Mouse (Mus musculus) layer of hippocampus, adult 9-10 months (tissue): ENCODE data around the gene March1.

Experiments used
- DNase-seq: peaks from one replicate; pipeline ENCODE4 v3.0.0; 2022; ENCODE audit warnings: low spot score

The March1 gene

GRCm38 (mm10) chr8:65987665-65988064, 370.0 kb downstream of the March1 start:
- no peak for DNase-seq

DNA sequence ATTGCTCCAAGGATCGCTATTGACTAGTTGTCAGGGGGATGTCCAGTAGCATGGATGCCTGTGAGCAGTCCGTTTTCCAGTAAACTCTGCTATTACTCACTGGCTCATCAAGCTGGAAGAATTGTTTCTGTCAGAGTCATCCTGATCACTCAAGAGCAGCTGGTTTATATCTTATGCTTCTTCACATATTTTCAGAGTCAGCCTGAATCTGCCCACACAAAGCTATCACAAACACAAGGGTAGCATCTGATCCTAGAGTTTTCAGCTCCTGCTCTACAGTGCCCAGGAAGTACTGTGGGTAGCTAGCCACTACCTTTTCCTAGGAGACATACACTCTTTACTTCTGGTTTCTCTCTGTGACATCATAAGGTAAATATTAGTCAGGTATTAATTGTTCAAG, 405.1 kb downstream of the March1 start:
- no peak for DNase-seq

- DNase-seq: no peak
These were observed 416.0 kb downstream of the March1 start for GRCm38 (mm10) chr8:66033651-66034050.

DNA sequence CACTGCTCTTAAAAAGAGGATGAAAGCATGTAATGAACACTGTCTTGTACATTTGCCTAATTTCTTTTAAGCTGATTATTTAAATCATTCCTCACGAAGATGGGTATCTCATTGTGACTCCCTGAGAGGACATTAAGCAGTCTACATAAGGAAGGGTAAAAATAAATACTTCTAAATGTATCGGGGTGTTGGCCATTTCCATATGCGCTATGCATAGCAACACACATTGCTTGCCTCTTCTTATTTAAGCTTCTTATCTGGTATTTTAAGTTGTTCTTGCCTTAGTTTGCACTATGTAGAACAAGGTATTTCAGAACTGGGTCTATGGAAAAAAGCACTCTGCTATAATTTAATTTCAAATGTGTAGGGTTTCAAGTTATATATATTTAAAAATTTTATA, 416.7 kb downstream of the March1 start:
- no peak for DNase-seq

GRCm38 (mm10) chr8:66094152-66094551, 476.5 kb downstream of the March1 start:
- no peak for DNase-seq

GRCm38 (mm10) chr8:66098148-66098547, 480.4 kb downstream of the March1 start:
- no peak for DNase-seq

DNA sequence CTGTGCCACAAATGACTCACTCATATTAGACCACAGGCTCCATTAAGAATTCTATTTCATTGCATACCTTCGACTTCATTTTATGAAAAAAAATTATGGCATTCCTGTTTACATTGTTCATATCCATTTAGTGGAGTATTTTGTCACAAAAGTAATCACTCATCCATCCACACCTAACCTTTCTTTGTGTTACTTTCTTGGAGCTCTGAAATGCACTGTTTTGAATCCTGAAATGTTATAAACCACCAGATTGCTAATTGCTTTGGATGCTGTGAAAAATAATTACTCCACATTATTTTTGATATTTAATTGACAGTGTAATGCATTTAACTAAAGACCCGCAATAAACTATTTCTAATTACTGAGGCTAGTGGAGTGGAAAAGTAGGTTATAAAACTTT, 501.6 kb downstream of the March1 start:
- no peak for DNase-seq

DNA sequence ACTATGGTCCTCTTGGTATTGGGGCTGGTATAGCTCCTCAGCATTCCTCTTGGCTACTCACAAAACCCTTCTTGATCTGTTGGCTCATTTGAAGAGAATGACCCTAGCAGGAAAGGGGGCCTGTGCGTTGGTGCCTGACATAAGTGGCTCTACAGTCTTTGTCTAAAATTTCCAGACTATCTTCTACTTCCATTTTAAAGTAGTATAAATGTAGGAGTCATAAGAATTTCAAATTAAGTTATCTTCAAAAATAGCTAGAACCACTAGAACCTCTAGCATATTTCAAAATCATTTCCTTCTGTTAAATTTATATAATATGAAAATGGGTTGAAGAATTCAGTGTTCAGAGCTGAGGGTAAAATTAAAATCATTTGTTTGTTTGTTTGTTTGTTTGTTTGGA, 541.9 kb downstream of the March1 start:
- no peak for DNase-seq

DNA sequence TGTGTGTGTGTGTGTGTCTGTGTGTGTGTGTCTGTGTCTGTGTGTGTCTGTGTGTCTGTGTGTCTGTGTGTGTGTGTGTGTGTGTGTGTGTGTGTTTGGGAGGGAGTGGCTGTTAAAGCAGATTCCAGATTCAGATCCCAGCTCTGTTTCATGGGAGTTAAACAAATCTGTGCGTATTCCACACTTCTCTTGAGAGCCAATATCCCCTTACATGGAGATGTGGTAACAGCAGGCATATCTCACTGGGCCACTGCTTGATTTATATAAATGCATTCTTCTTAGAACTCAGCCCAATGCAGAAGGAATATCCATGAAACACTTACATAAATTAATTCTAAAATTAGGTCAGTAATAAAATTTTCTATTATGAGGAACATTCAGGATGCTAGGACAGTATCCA, 549.1 kb downstream of the March1 start:
- no peak for DNase-seq

GRCm38 (mm10) chr8:66167405-66168173, 549.9 kb downstream of the March1 start:
- DNase-seq: no peak

GRCm38 (mm10) chr8:66179336-66179735, 561.6 kb downstream of the March1 start:
- no peak for DNase-seq

GRCm38 (mm10) chr8:66181265-66181664, 563.6 kb downstream of the March1 start:
- DNase-seq: no peak

DNA sequence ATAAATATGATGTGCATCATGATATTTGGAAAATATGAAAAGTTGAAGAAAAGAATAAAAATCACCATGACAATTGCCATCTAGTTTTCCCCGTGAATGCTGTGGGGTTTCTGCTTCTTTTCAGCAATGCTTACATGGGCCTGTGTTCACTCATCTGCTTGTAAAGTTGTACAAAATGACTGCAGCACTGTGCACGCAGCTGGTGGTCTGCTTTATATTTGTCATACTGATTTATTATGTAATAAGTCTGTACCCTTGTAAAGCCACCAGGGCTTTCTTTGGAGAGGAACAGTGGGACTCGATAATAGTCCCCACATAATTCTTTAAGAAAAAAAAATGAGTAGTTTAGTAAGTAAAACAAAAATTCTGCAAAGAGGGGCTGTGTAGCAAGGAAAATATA, 564.6 kb downstream of the March1 start:
- no peak for DNase-seq

DNA sequence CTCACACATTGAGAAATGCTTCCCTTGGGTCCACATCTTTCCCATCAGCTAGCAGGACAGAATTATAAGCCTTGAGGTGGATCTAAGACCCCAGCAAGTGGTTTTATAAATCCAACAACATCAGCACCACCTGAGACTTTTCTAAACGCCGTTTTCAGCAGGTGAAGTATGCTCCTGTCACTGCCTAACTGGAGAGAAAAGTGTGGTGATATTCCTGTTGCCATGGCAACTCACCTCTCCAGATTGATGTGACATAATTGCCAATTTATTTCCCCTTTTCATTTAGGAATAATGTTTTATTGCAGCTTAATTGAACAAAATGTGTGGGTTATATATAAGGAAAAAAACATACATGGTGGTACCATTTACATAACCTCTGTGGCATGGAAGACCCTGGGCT, 565.8 kb downstream of the March1 start:
- DNase-seq: peak; percentile 24

DNA sequence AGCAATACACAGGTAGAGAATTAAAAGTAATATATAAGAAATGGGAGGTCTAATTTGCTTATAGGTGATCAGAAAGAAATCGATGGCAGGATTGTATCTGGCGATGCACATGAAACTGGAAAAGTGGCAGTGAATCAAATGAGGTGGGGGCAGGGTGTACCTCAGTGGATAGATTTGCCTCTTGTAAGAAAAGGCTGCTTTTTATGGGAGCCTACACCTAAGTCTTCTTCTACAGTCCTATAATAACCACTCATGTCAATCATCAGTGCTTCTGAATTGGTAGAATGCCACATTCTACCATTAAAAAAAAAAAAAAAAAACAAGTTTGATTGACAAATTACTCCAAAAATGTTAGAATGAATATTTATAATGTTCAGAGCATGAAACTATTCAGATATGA, 567.5 kb downstream of the March1 start:
- DNase-seq: no peak

- DNase-seq: no peak
These were observed 576.7 kb downstream of the March1 start for GRCm38 (mm10) chr8:66194416-66194815.

- DNase-seq: no peak
These were observed 582.5 kb downstream of the March1 start for GRCm38 (mm10) chr8:66200169-66200568.

DNA sequence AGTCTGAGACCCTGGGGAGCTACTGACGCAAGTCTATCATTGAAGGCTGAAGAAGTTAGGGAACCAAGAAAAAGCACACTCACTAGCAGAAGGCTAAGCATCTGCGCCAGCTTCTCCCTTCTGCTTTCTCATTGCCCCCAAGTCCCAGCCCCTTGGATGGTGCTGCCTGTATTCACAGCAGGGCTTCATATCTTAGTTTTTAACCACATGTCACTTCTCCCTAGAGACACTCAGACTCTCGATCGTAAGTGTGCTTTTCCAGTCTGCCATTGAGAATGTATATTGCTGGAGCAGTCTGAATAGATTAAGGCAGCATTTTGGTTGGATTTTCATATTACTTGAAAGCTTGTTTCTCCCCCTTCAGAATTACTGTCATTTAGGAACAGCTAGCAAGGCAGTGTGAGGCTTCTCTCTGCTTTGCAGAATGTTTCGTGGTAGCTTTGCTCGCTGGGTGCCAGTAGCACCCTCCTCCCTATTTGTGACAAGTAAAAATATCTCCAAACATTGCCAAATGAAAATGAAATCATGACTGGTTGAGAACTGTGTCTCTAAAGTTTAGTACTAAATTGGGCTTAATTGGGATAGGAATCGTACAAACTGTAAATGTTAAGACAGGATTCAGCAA, 586.2 kb downstream of the March1 start:
- no peak for DNase-seq

- no peak for DNase-seq
These were observed 591.9 kb downstream of the March1 start for GRCm38 (mm10) chr8:66209553-66209952.

DNA sequence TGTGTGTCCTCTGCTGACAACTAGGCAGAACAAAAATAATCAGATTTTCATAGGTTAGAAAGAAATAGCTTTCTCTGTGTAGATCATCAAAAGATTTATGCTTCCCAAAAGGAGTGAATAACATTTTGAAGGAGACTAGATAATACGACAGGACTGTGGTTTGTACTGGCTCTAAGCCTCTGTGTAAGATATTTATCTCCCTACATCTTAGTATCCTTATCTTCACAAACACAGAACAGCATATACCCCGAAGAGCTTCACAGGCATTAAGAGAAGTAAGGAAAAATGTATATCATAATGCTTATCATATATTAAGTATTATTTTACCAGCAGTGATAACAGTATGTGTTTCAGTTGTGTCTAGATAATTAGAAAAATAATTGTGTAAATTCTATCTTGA, 592.6 kb downstream of the March1 start:
- no peak for DNase-seq

DNA sequence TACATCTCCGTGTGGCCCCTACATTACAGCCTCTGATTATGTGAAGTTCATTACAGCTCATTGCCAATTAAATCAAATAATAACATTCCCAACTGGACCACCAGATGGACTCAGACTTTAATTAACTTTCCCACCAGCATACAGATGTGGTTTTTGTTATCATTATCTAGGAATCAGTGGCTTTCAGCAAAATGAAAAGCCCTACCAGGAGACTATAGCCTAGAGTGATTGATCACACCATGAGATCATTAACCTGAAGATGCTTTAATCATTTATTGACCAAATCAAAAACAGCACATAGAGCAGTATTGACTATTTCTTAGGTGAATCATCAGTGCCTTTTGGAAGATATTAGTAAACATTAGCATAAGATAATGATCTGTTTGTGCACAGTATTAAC, 602.3 kb downstream of the March1 start:
- DNase-seq: no peak

DNA sequence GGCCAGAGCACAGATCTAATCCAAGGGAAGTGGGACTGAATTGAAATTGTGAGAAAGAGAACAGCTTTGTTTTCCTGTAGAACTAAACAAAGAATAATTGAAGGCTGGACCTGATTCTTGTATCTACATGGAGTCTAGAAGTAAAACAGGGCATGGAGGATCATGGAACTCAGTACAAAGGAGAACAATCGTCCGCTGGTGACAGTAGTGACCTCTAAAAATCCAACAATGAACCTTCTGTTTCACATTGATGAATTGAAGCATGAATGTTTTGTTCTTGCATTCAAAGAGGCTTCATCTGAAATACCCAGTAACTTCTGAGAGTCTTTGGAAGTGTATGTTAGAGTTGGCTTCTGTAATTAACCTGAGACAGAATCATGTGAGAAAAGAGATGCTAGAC, 612.2 kb downstream of the March1 start:
- no peak for DNase-seq

GRCm38 (mm10) chr8:66269546-66269945, 651.8 kb downstream of the March1 start:
- no peak for DNase-seq

- no peak for DNase-seq
These were observed 652.4 kb downstream of the March1 start for GRCm38 (mm10) chr8:66270116-66270515.
